Mouse (Mus musculus): ENCODE results near the gene Polr3b. TPM values are rescaled to one million over a fixed set of nuclear protein-coding genes. Genes with fewer than 3 reads are reported as not detected.

Gene Polr3b
- polyA plus RNA-seq, 1 experiment from 2014 or later = 15.8 TPM

DNA sequence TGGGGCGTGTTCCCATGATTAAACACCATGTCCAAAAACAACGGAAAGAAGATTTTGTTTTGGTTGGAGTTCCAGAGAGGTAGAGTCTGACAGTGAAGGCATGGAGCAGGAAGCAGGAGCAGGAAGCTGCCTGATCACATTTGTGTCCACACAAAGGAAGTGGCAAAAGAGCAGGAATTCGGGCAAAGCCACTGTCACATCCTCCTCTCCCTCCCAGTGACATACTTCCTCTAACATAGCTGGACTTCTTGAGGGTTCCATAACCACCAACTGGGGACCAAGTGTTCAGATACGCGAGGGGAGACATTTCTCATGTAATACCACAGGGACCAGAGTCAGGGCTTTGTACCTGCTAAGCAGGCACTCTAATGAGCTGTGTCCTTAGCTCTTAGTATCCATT is 25.2 kb downstream of the Polr3b start:
- H3K4me3 ChIP-seq (ENCODE audit: low read depth, low read length) = no peak overlapping the region
- WGBS = 63% methylated on average over 5 of the region's 5 CpGs
- no peaks in the 10 kb centered on the region for H3K9me3 ChIP-seq (ENCODE audit: control insufficient read depth, low read length)
- no peaks in the 10 kb centered on the region for H3K27me3 ChIP-seq (replicated peaks; ENCODE audit: control insufficient read depth, insufficient read depth, low read length)
- 0 out of 2 replicates have a peak, but pooled peaks cover 4% of the 10 kb centered on the region for H3K36me3 ChIP-seq (ENCODE audit: control insufficient read depth, insufficient read depth, low read length)
- H3K4me1 ChIP-seq (replicated peaks; ENCODE audit: control insufficient read depth, insufficient read depth, low read length) = no peaks in the 10 kb centered on the region
- H3K27ac ChIP-seq (ENCODE audit: low read depth, low read length) = no peak overlapping the region
- H3K4me2 ChIP-seq = no peak overlapping the region
- DNase-seq (ENCODE audit: low spot score) (no peak), ATAC-seq (replicated peaks; ENCODE audit: low FRiP score) (no peak)
- no peak overlapping the region for H3K9ac ChIP-seq (ENCODE audit: low read depth, low read length)

GRCm38 (mm10) chr10:84648911-84649310 is 26.8 kb downstream of the Polr3b start:
- WGBS = 60% methylated on average over 4 of the region's 4 CpGs
- peaks cover 10% of the 10 kb centered on the region for H3K36me3 ChIP-seq (ENCODE audit: control insufficient read depth, insufficient read depth, low read length)

GRCm38 (mm10) chr10:84654029-84654428 is 31.9 kb downstream of the Polr3b start:
- DNase-seq (ENCODE audit: low spot score) = no peak
- Histone ChIP-seq H3K9me3 (ENCODE audit: control insufficient read depth, low read length) (no peaks in the 10 kb centered on the region), H3K27me3 (replicated peaks; ENCODE audit: control insufficient read depth, insufficient read depth, low read length) (no peaks in the 10 kb centered on the region), H3K27ac (ENCODE audit: low read depth, low read length) (no peak overlapping the region), H3K9ac (ENCODE audit: low read depth, low read length) (no peak overlapping the region), H3K4me3 (ENCODE audit: low read depth, low read length) (no peak overlapping the region), H3K4me2 (no peak overlapping the region), H3K36me3 (ENCODE audit: control insufficient read depth, insufficient read depth, low read length) (peaks cover 7% of the 10 kb centered on the region), H3K4me1 (replicated peaks; ENCODE audit: control insufficient read depth, insufficient read depth, low read length) (no peaks in the 10 kb centered on the region)
- 77% methylated on average over 4 of the region's 4 CpGs for WGBS
- no peak for ATAC-seq (replicated peaks; ENCODE audit: low FRiP score)

More at GRCm38 (mm10) chr10:84648911-84649310, 26.8 kb downstream of the Polr3b start:
- DNase-seq (ENCODE audit: low spot score) (no peak), ATAC-seq (replicated peaks; ENCODE audit: low FRiP score) (no peak)
- no peak overlapping the region for H3K4me3 ChIP-seq (ENCODE audit: low read depth, low read length)
- H3K4me1 ChIP-seq (replicated peaks; ENCODE audit: control insufficient read depth, insufficient read depth, low read length) = no peaks in the 10 kb centered on the region
- H3K4me2 ChIP-seq = no peak overlapping the region
- no peaks in the 10 kb centered on the region for H3K9me3 ChIP-seq (ENCODE audit: control insufficient read depth, low read length)
- no peak overlapping the region for H3K27ac ChIP-seq (ENCODE audit: low read depth, low read length)
- no peaks in the 10 kb centered on the region for H3K27me3 ChIP-seq (replicated peaks; ENCODE audit: control insufficient read depth, insufficient read depth, low read length)
- no peak overlapping the region for H3K9ac ChIP-seq (ENCODE audit: low read depth, low read length)

- no peak overlapping the region for H3K27ac ChIP-seq (ENCODE audit: low read depth, low read length)
- no peak overlapping the region for H3K9ac ChIP-seq (ENCODE audit: low read depth, low read length)
- no peak for ATAC-seq (replicated peaks; ENCODE audit: low FRiP score)
- no peaks in the 10 kb centered on the region for H3K27me3 ChIP-seq (replicated peaks; ENCODE audit: control insufficient read depth, insufficient read depth, low read length)
- WGBS = 83% methylated on average over 4 of the region's 4 CpGs
- no peak overlapping the region for H3K4me3 ChIP-seq (ENCODE audit: low read depth, low read length)
- H3K4me2 ChIP-seq = no peak overlapping the region
- H3K36me3 ChIP-seq (ENCODE audit: control insufficient read depth, insufficient read depth, low read length) = peaks cover 7% of the 10 kb centered on the region
- no peak for DNase-seq (ENCODE audit: low spot score)
- no peaks in the 10 kb centered on the region for H3K9me3 ChIP-seq (ENCODE audit: control insufficient read depth, low read length)
- H3K4me1 ChIP-seq (replicated peaks; ENCODE audit: control insufficient read depth, insufficient read depth, low read length) = no peaks in the 10 kb centered on the region
These were observed 32.6 kb downstream of the Polr3b start for GRCm38 (mm10) chr10:84654731-84655130.

DNA sequence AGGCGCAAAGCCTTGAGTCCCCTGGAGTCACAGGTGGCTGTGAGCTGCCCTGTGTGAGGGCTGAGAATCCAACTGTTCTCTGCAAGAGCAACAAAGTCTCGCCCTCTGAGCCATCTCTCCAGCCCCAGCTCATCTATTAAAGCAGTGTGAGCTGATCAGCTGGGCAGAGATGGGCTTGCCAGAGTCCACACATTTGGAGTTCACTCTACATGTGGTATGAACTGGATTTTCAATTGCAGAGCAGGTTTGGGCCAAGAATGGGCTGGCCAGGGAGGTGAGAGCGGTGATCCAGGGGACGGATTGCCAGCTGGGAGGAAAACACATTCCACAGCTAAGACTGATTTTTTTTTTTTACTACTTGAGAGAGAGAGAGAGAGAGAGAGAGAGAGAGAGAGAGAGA is 34.5 kb downstream of the Polr3b start:
- DNase-seq (ENCODE audit: low spot score) = no peak
- H3K9ac ChIP-seq (ENCODE audit: low read depth, low read length) = no peak overlapping the region
- 82% methylated on average over 4 of the region's 4 CpGs for WGBS
- no peak overlapping the region for H3K4me3 ChIP-seq (ENCODE audit: low read depth, low read length)
- no peaks in the 10 kb centered on the region for H3K9me3 ChIP-seq (ENCODE audit: control insufficient read depth, low read length)
- no peak overlapping the region for H3K27ac ChIP-seq (ENCODE audit: low read depth, low read length)
- H3K4me2 ChIP-seq = no peak overlapping the region
- no peak for ATAC-seq (replicated peaks; ENCODE audit: low FRiP score)
- H3K27me3 ChIP-seq (replicated peaks; ENCODE audit: control insufficient read depth, insufficient read depth, low read length) = no peaks in the 10 kb centered on the region
- peaks cover 9% of the 10 kb centered on the region for H3K36me3 ChIP-seq (ENCODE audit: control insufficient read depth, insufficient read depth, low read length)
- H3K4me1 ChIP-seq (replicated peaks; ENCODE audit: control insufficient read depth, insufficient read depth, low read length) = no peaks in the 10 kb centered on the region

DNA sequence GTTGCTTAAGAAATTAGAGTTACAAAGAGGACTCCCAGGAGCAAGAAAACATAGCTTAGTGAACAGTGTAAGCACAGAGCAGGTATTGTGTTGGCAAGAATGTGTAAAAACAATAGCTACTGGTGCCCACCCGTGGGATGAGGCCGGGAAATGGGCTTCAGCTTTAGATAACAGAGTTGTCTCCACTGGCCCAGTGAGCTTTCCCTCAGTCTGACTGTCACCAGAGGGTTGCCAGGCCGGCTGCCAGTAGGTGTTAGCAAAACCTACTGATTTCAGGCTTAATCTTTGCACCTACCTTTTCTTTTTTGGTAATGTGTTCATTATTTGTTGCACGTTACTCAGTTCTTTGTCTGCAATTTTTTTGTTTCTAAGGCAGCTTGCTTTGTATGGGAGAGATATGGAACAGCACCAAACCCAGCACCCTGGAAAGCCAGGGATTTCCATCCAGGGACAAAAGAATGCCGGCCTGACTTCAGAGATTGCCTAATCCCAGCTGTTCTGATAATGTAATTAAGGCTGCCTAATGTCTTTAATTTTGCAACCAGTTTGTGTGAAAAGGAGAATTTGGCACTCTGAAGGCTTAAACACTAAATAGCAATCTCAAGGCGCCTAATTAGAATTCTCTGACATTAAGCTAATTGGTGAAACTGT is 35.5 kb downstream of the Polr3b start:
- Histone ChIP-seq H3K36me3 (ENCODE audit: control insufficient read depth, insufficient read depth, low read length) (peaks cover 11% of the 10 kb centered on the region), H3K27ac (ENCODE audit: low read depth, low read length) (no peak overlapping the region)
- 58% methylated on average over 6 of the region's 6 CpGs for WGBS

GRCm38 (mm10) chr10:84658088-84658848 is 36.2 kb downstream of the Polr3b start:
- Histone ChIP-seq H3K4me2 (no peak overlapping the region), H3K9ac (ENCODE audit: low read depth, low read length) (no peak overlapping the region), H3K27me3 (replicated peaks; ENCODE audit: control insufficient read depth, insufficient read depth, low read length) (no peaks in the 10 kb centered on the region), H3K27ac (ENCODE audit: low read depth, low read length) (no peak overlapping the region), H3K4me1 (replicated peaks; ENCODE audit: control insufficient read depth, insufficient read depth, low read length) (no peaks in the 10 kb centered on the region), H3K9me3 (ENCODE audit: control insufficient read depth, low read length) (no peaks in the 10 kb centered on the region), H3K36me3 (ENCODE audit: control insufficient read depth, insufficient read depth, low read length) (peaks cover 6% of the 10 kb centered on the region; the same call in 1 of the 2 replicates), H3K4me3 (ENCODE audit: low read depth, low read length) (no peak overlapping the region)
- ATAC-seq (replicated peaks; ENCODE audit: low FRiP score) = no peak
- DNase-seq (ENCODE audit: low spot score) = no peak
- WGBS = 53% methylated on average over 18 of the region's 18 CpGs

More for the DNA sequence above, 35.5 kb downstream of the Polr3b start:
- Histone ChIP-seq H3K27me3 (replicated peaks; ENCODE audit: control insufficient read depth, insufficient read depth, low read length) (no peaks in the 10 kb centered on the region), H3K4me1 (replicated peaks; ENCODE audit: control insufficient read depth, insufficient read depth, low read length) (no peaks in the 10 kb centered on the region), H3K4me3 (ENCODE audit: low read depth, low read length) (no peak overlapping the region), H3K4me2 (no peak overlapping the region), H3K9me3 (ENCODE audit: control insufficient read depth, low read length) (no peaks in the 10 kb centered on the region), H3K9ac (ENCODE audit: low read depth, low read length) (no peak overlapping the region)
- no peak for ATAC-seq (replicated peaks; ENCODE audit: low FRiP score)
- DNase-seq (ENCODE audit: low spot score) = no peak

DNA sequence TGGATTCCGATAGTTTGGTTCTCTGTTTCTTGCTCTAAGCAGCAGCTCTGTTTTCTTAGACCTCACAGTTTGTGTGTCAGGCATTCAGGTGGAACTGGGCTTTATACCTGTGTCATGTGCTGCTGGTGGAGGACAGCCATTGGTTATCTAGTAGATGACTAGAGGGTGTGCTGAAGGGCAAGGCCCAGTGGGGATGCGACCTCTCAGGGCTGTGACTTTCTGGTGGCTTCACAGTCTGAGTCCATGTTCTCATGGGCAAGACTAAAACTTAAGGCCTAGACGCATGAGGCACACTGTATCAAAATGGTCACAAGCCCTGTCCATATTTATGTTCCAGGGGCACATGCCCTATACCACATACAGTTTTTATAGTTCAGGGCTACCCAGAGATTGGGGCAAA is 37.2 kb downstream of the Polr3b start:
- Histone ChIP-seq H3K4me1 (replicated peaks; ENCODE audit: control insufficient read depth, insufficient read depth, low read length) (no peaks in the 10 kb centered on the region), H3K36me3 (ENCODE audit: control insufficient read depth, insufficient read depth, low read length) (peaks cover 8% of the 10 kb centered on the region; the same call in 1 of the 2 replicates), H3K4me3 (ENCODE audit: low read depth, low read length) (no peak overlapping the region), H3K27me3 (replicated peaks; ENCODE audit: control insufficient read depth, insufficient read depth, low read length) (no peaks in the 10 kb centered on the region), H3K9me3 (ENCODE audit: control insufficient read depth, low read length) (no peaks in the 10 kb centered on the region), H3K9ac (ENCODE audit: low read depth, low read length) (no peak overlapping the region), H3K27ac (ENCODE audit: low read depth, low read length) (no peak overlapping the region), H3K4me2 (no peak overlapping the region)
- ATAC-seq (replicated peaks; ENCODE audit: low FRiP score) = no peak
- no peak for DNase-seq (ENCODE audit: low spot score)
- WGBS = 91% methylated on average over 3 of the region's 3 CpGs

DNA sequence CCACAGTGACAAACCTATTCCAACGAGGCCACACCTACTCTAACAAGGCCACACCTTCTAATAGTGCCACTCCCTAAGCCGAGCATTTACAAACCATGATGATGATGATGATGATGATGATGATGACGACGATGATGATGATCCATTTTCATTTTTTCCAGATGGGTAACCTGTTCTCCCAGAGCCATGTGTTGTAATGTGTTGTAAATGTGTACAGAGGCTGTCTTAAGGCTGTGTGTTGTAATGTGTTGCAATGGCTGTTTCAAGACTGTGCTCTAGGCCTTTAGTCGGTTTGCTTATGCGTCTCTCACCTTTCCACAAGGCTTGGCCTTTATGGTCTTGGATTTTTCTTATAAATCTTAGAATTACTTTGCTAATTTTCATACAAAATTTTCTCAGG is 40.0 kb downstream of the Polr3b start:
- 95% methylated on average over 6 of the region's 6 CpGs for WGBS
- Histone ChIP-seq H3K36me3 (ENCODE audit: control insufficient read depth, insufficient read depth, low read length) (peaks cover 8% of the 10 kb centered on the region; the same call in 1 of the 2 replicates), H3K27ac (ENCODE audit: low read depth, low read length) (no peak overlapping the region), H3K27me3 (replicated peaks; ENCODE audit: control insufficient read depth, insufficient read depth, low read length) (no peaks in the 10 kb centered on the region), H3K9ac (ENCODE audit: low read depth, low read length) (no peak overlapping the region), H3K9me3 (ENCODE audit: control insufficient read depth, low read length) (no peaks in the 10 kb centered on the region), H3K4me1 (replicated peaks; ENCODE audit: control insufficient read depth, insufficient read depth, low read length) (no peaks in the 10 kb centered on the region), H3K4me3 (ENCODE audit: low read depth, low read length) (no peak overlapping the region), H3K4me2 (no peak overlapping the region)
- no peak for ATAC-seq (replicated peaks; ENCODE audit: low FRiP score)
- no peak for DNase-seq (ENCODE audit: low spot score)
